Mouse (Mus musculus) spleen, adult 12 weeks (tissue): ENCODE results near the gene Fam69b.

Experiments
- DNase-seq: peaks from one replicate; pipeline ENCODE4 v3.0.0; 2022; ENCODE audit warnings: low spot score

Fam69b gene

GRCm38 (mm10) chr2:26662509-26662882 lies 34.2 kb downstream of the Fam69b start:
- DNase-seq = no peak

DNA sequence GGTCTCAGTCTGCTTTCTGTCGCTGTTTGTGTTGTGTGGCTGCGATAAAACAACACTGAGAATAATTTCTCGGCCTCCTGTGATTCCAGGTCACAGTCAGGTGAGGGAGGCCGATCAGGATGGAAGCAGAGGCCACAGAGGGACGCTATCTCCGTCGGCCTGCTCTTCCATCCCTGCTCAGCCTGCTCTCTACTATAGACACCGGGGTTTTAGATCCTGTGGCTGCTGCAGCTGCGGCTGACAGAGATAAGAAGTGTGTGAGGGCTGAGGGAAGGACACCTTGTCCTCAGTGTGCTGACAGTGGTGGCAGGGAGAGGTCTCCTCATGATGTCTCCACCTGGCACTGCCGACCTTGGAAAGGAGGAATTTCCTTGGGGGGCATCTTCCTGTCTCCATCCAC lies 34.9 kb downstream of the Fam69b start:
- no peak for DNase-seq

DNA sequence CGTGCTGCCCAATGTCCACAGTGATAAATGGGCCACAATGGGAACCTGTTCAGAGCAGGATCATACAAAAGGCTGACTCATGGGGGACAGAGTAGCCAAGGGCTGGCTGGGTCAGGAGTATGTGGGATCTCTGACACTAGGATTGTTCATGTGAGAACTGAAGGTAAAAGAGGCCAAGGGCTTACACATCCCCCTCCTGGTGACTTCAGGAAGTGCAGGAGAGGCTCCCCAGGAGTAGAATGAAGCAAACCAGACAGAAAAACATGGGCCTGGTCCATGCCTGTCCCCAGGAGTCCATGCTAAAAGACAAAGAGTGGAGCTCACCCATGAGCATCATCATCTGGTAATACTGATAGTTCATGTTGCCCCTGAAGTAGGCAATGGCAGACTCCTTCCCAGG lies 35.3 kb downstream of the Fam69b start:
- DNase-seq = peak; percentile 21

DNA sequence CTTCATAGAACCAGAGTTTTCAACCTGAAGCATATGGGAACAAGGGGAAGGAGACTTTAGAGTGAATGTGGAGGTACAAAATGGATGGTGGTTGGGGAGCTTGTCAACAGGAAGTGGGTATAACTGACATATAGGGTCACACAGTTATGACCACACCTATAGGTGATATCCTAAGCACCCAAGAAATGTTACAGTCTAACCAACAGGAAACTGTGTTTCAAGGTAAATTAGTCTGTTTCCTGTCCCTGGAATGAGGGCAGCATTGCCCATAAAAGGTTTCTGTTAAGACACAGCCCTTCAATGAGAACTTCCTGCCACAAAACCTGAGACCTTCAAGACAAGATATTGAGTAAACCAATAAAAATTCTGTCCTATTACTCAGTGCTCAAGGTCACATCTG lies 40.5 kb downstream of the Fam69b start:
- no peak for DNase-seq

- DNase-seq = no peak
These were observed 42.9 kb downstream of the Fam69b start, which contains the start of gene Lcn4 for GRCm38 (mm10) chr2:26671182-26671581. TSS of gene Lcn4 (minus strand) at chr2:26671282.
